Mouse (Mus musculus) granulocyte monocyte progenitor cell, adult 5-6 weeks (primary cell): ENCODE results near the gene Ing5. TPM values are rescaled to one million over a fixed set of nuclear protein-coding genes. Genes with fewer than 3 reads are reported as not detected.
"Not testable (repeated sequence)": the region's sequence is repeated elsewhere in the genome, so short reads cannot be mapped to it uniquely, and the experiment has no call there.

Experiments used
- ATAC-seq: replicated peaks from 2 replicates; pipeline ENCODE4 v1.8.0; 2016; ENCODE audit warnings: mild to moderate bottlenecking, moderate TSS enrichment, inconsistent platforms; ENCODE audit not compliant: poor library complexity, severe bottlenecking
- total RNA-seq, 2 experiments: library from RNA; stranded (forward) in 1 of 2; stranded (reverse) in 1 of 2; fragments of 200-712, 200-1000 nt in 1 of 2; fragments of >200 nt in 1 of 2; fragmentation: Nextera tagmentation in 1 of 2; gene quantifications; 2 replicates each; pipeline ENCODE4 v1.2.3; 2014 to 2017

Ing5 gene
- total RNA-seq, 2 experiments from 2014 or later, result 9.5 to 27.1 TPM

DNA sequence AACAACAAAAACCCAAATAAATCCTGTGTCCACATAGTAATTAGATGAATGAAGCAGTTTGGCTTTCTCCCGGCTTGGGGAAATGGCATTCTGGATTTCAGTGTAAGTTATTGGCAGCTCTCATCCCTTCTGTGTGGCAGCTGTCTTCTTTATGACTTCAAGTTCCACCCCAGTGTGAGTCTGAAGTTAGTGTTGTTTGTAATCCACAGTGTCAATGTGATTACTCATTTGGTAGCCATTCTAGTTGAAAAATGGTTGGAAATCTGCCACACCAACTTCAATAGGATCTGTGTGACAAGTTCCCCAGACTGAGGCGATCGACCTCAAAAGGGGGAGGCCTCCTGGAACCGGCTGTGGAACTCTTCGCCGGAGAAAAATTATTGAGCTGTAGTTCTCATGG, 53.6 kb downstream of the Ing5 start:
- no peak for ATAC-seq

DNA sequence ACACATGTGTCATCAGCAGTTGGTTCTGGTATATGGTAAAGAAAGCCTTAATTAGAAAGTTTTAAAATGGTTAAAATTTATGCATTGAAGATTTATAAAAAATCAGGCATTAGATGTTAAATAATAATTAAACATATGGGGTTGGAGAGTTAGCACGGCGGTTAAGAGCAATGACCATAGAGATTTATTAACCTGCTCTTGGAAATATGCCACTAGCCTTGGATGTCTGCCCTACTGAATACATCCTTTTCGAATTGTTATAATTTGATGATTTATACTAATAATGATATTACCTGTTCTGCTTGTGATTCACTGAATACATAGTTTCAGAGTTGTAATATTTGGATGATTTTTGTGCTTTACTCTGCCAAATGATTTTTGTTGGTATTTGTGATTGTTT, 54.2 kb downstream of the Ing5 start:
- ATAC-seq, result no peak

DNA sequence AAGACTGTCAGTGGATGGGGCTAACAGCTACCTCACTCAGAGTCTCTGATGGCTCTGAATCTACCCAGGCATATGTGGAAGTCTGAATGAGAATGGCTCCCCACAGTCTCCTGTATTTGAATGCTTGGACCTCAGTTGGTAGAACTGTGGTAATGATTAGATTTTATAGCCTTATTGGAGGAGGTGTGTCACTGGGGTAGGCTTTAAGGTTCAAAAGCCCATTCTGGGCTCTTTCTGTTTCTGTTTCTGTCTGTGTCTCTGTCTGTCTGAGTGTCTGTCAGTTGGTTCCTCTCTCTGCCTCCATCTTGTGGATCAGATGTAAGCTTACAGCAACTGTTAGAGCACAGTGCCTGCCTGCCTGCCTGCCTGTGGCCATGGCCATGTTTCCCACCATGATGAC, 55.9 kb downstream of the Ing5 start:
- ATAC-seq, result no peak

DNA sequence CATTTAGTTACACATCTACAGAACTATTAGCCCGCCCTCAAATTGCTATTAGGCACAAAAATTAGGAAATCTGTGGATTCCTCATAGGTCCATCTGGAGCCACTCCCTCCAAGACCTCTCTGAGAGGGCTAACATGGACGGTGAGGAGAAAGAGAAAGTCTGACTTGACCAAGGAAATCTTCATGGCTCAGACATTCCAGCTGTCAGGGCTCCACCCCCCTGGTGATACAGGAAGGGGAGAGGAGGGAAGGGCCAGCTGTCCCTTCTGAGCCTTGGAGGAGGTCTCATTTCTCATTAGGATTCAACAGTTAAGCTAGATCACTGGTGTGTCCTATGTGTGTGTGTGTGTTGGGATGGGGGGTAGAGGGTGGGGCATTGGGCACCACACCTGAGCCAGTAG, 57.3 kb downstream of the Ing5 start, which contains the start of gene Gal3st2:
Gal3st2 (plus strand) TSS at position 259 of the 400 bp plus-strand sequence.
- ATAC-seq, result not testable (repeated sequence)

Other genes with a start within 250 kb of the Ing5 start
- gene Stk25, start 145.3 kb upstream of the Ing5 start, total RNA-seq (2014; fragmentation: Nextera tagmentation), result 53.5 and 65.0 TPM in 2 replicates
- 30.9 and 38.5 TPM in 2 replicates for gene Stk25, start 145.3 kb upstream of the Ing5 start, total RNA-seq (2017)
- 0.43 and 0.60 TPM in 2 replicates for gene Bok, start 118.3 kb upstream of the Ing5 start, total RNA-seq (2014; fragmentation: Nextera tagmentation)
- 0.26 and 0.43 TPM in 2 replicates for gene Bok, start 118.3 kb upstream of the Ing5 start, total RNA-seq (2017)
- gene Atg4b, start 52.5 kb upstream of the Ing5 start, total RNA-seq (2014; fragmentation: Nextera tagmentation), result 29.7 and 61.9 TPM in 2 replicates
- gene Atg4b, start 52.5 kb upstream of the Ing5 start, total RNA-seq (2017), result 46.8 and 87.7 TPM in 2 replicates
- gene Thap4, start 49.1 kb upstream of the Ing5 start, total RNA-seq (2014; fragmentation: Nextera tagmentation), result 30.8 and 57.7 TPM in 2 replicates
- 16.7 and 25.0 TPM in 2 replicates for gene Thap4, start 49.1 kb upstream of the Ing5 start, total RNA-seq (2017)
- 238 and 289 TPM in 2 replicates for gene Dtymk, start 2.0 kb upstream of the Ing5 start, total RNA-seq (2014; fragmentation: Nextera tagmentation)
- gene Dtymk, start 2.0 kb upstream of the Ing5 start, total RNA-seq (2017), result 216 and 239 TPM in 2 replicates
- 19.3 and 25.7 TPM in 2 replicates for gene D2hgdh, start 20.9 kb downstream of the Ing5 start, total RNA-seq (2014; fragmentation: Nextera tagmentation)
- gene D2hgdh, start 20.9 kb downstream of the Ing5 start, total RNA-seq (2017), result 13.8 and 19.9 TPM in 2 replicates
- gene Gal3st2, start 57.3 kb downstream of the Ing5 start, total RNA-seq (2014; fragmentation: Nextera tagmentation), result not detected in 2 replicates
- gene Gal3st2, start 57.3 kb downstream of the Ing5 start, total RNA-seq (2017), result not detected in 2 replicates
- gene Gal3st2b, start 114.3 kb downstream of the Ing5 start, total RNA-seq (2014; fragmentation: Nextera tagmentation), result not detected in 2 replicates
- not detected in 2 replicates for gene Gal3st2b, start 114.3 kb downstream of the Ing5 start, total RNA-seq (2017)
- gene Gal3st2c, start 186.5 kb downstream of the Ing5 start, total RNA-seq (2014; fragmentation: Nextera tagmentation), result not detected in 2 replicates
- gene Gal3st2c, start 186.5 kb downstream of the Ing5 start, total RNA-seq (2017), result not detected in 2 replicates
- not detected in 2 replicates for gene Neu4, start 216.5 kb downstream of the Ing5 start, total RNA-seq (2014; fragmentation: Nextera tagmentation)
- gene Neu4, start 216.5 kb downstream of the Ing5 start, total RNA-seq (2017), result not detected in 2 replicates
- gene Pdcd1, start 248.6 kb downstream of the Ing5 start, total RNA-seq (2014; fragmentation: Nextera tagmentation), result not detected in 2 replicates
- gene Pdcd1, start 248.6 kb downstream of the Ing5 start, total RNA-seq (2017), result not detected in 2 replicates